Mouse (Mus musculus): ENCODE measurements around the gene Agk.

The Agk gene

GRCm38 (mm10) chr6:40385682-40386081, 60.7 kb downstream of the Agk start:
- no peak for TF ChIP-seq GATA4 (IDR thresholded peaks at IDR 0.05; ENCODE audit: insufficient replicate concordance, low read length)

- TF ChIP-seq GATA4 (IDR thresholded peaks at IDR 0.05; ENCODE audit: insufficient replicate concordance, low read length), result no peak
Observed at GRCm38 (mm10) chr6:40388660-40389059, 63.7 kb downstream of the Agk start.

GRCm38 (mm10) chr6:40390975-40391374, 66.0 kb downstream of the Agk start:
- no peak for TF ChIP-seq GATA4 (IDR thresholded peaks at IDR 0.05; ENCODE audit: insufficient replicate concordance, low read length)

GRCm38 (mm10) chr6:40393213-40393612, 68.2 kb downstream of the Agk start:
- no peak for TF ChIP-seq GATA4 (IDR thresholded peaks at IDR 0.05; ENCODE audit: insufficient replicate concordance, low read length)

- TF ChIP-seq GATA4 (IDR thresholded peaks at IDR 0.05; ENCODE audit: insufficient replicate concordance, low read length), result no peak
Observed at GRCm38 (mm10) chr6:40402031-40402430, 77.1 kb downstream of the Agk start.

- no peak for TF ChIP-seq GATA4 (IDR thresholded peaks at IDR 0.05; ENCODE audit: insufficient replicate concordance, low read length)
Observed at GRCm38 (mm10) chr6:40403640-40404285, 78.8 kb downstream of the Agk start.

DNA sequence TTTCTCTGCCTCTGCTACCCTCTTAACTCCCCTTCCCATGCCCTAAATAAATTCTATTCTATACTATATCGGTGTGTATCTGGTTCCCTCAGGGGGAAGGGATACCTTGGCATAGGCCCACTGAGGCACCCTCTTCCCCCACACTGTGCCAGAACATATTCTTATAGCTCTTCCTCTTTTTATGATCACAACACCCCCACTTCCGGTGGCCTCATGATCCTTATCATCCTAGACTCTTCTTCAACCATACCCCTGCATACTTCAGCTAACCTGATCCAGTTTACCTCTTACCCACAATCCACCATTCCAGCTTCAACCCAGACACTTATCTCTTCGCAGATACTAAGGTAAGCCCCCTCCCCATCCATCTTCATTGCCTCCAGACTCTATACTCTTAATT, 86.1 kb downstream of the Agk start:
- TF ChIP-seq GATA4 (IDR thresholded peaks at IDR 0.05; ENCODE audit: insufficient replicate concordance, low read length), result no peak

DNA sequence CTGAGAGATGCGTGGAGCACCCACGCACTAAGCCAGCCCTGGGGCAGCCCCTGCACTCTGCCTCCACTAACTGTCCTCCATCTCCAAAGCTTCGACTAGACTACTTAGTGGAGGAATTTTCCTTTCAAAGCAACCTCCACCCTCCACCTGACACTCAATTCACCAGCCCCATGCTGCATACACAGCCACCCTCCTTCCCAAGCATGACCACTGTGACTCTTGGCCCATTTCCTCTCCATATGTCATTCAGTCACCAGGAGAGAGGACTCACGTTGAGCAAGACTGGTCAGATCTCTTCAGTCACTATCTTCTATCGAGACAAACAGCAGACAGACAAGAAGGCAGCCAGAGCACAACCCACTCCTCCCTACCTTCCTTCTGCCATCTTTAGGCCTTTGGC, 88.1 kb downstream of the Agk start:
- TF ChIP-seq GATA4 (IDR thresholded peaks at IDR 0.05; ENCODE audit: insufficient replicate concordance, low read length), result no peak

DNA sequence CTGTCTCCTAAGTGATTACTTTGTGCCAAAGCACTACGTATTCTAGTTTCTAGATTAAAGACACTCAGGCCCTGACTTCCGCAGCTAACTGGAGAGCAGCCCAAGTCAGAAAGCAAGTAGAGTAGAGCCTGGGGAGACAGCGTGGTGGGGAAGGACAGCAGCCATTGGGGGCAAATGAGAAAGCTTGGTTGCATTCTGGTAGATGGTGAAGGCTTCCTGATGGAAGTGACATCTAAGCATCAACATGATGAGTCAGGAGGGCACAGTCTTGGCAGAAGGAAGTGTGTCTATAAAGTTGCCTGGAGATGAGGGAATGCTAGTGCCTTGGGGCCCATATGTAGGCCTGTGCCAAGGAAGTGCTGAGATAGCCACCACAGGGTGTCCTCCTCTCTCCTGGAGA, 88.6 kb downstream of the Agk start:
- no peak for TF ChIP-seq GATA4 (IDR thresholded peaks at IDR 0.05; ENCODE audit: insufficient replicate concordance, low read length)

GRCm38 (mm10) chr6:40415799-40416198, 90.8 kb downstream of the Agk start:
- no peak for TF ChIP-seq GATA4 (IDR thresholded peaks at IDR 0.05; ENCODE audit: insufficient replicate concordance, low read length)

DNA sequence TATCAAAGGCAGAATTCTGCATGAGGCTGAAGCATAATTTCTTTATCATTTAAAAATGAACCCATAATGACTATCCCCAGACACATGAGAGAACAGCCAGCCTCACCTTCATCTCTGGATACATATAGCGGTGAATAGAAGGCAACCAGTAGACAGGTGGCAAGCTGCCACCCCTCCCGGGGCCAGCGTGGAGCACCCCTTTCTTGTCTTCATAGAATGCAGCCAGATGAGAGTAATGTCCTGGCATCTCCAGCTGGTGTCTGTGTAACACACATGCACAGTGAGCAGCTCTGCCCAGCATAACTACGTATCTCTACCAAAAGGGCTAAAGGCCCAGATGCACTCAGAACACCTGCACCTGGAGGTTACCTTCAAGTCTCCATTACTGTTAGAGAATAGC, 93.4 kb downstream of the Agk start:
- TF ChIP-seq GATA4 (IDR thresholded peaks at IDR 0.05; ENCODE audit: insufficient replicate concordance, low read length), result no peak

DNA sequence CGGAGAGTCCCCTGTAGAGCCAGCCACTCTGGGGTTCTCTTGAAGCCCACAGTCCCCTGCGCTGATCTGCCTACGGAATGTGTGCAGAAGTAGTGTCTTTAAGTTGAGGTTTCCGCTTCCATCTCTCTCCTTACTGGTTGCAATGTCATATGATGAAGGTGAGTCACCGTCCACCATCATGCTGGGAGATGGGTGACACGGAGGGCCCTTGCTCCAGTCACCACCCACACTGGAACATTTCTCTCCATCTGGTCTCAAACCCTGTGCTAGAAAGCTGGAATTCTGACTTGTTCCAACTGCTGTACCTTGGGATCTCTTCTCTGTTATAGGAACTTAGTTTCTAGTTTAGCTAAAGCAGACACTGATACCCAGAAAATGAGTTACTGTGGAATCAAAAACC, 96.1 kb downstream of the Agk start:
- TF ChIP-seq GATA4 (IDR thresholded peaks at IDR 0.05; ENCODE audit: insufficient replicate concordance, low read length), result no peak

DNA sequence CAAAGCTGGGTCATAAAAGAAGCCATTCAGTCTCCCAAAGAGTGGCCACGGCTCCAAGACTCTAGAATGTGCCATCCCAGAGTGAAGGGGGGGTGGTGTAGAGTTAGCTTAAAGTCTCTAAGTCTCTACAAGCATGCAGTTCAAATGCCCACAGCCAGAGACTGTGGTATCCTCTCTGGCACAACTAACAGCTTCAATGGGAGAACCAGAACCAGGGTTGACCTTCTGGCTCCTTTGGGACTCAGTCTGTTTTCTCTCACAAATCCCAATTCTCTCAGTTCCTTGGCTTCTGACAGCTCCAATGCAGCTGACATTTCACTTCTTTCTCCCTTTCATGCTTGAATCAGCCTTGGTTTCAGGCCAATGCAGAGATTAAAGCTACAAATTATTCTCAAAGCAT, 98.0 kb downstream of the Agk start:
- no peak for TF ChIP-seq GATA4 (IDR thresholded peaks at IDR 0.05; ENCODE audit: insufficient replicate concordance, low read length)

GRCm38 (mm10) chr6:40423774-40424173, 98.8 kb downstream of the Agk start:
- TF ChIP-seq GATA4 (IDR thresholded peaks at IDR 0.05; ENCODE audit: insufficient replicate concordance, low read length), result no peak

DNA sequence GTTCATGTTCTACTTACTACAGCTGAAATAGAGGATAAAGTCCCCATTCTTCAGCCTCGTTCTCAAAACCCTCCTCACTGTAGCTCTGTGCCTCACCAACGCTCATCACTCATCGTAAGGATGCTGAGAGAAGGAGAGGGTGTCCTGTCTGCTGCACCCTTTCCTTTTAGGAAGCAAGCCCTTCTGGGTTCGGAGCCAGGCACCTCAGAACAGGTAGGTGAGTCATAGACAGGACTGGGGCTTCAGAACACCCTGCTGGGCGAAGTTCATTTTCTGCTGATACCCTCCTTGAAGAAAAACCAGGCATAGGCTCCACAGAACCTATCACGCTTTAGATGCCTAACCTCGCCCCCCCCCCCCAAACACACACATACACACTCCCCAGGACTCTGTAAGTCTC, 102.5 kb downstream of the Agk start:
- TF ChIP-seq GATA4 (IDR thresholded peaks at IDR 0.05; ENCODE audit: insufficient replicate concordance, low read length), result no peak

GRCm38 (mm10) chr6:40428696-40429095, 103.7 kb downstream of the Agk start:
- TF ChIP-seq GATA4 (IDR thresholded peaks at IDR 0.05; ENCODE audit: insufficient replicate concordance, low read length), result no peak

- no peak for TF ChIP-seq GATA4 (IDR thresholded peaks at IDR 0.05; ENCODE audit: insufficient replicate concordance, low read length)
Observed at GRCm38 (mm10) chr6:40429521-40429931, 104.6 kb downstream of the Agk start.
